Comparison of ENCODE assay signal across 8 mouse cellular contexts in the genomic region with DNA sequence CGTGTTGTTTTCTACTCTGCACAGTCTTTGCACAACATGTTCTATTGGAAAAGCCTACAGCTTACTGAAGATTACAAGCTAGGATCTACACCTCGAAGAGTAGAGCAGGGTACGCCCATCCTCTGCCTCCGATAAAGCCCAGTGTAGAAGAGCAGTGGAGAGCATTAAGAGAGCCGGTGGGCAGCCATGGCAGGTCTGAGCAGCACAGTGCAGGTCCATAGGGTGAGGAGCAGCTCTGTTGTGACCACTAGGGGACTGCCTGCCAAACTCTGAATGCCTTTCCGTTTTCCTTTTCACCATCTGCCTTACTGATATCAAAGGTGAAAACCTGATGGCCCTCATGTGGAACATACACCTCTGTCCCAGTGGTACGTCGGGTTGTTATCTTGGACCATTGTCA. TPM values are rescaled to one million over a fixed set of nuclear protein-coding genes. Genes with fewer than 3 reads are reported as not detected.
A peak's percentile ranks its signal among the peaks of the same experiment; 100 is the strongest.
DNase-seq lines count a peak whose midpoint lies in the region; ATAC-seq lines count a peak whose summit lies in the region.

No protein-coding gene starts in this region.

- no peak for ATAC-seq in lung, embryonic 15.5 days (ENCODE audit: borderline replicate concordance, extremely low read depth, low FRiP score, low TSS enrichment)
- no peak for ATAC-seq in hindbrain, embryonic 12.5 days (ENCODE audit: low FRiP score)
- peak; percentile 14 for ATAC-seq in liver, embryonic 16.5 days (ENCODE audit: low read depth)

- no peaks in the 10 kb centered on the region for H3K36me3 ChIP-seq in lung, embryonic 15.5 days
- no peaks in the 10 kb centered on the region for H3K36me3 ChIP-seq in hindbrain, embryonic 12.5 days
- H3K36me3 ChIP-seq in liver, embryonic 16.5 days (ENCODE audit: control insufficient read depth, insufficient read depth), result peaks cover 5% of the 10 kb centered on the region; the same call in 1 of the 2 replicates

- no peak overlapping the region for H3K9ac ChIP-seq in lung, embryonic 15.5 days
- H3K9ac ChIP-seq in hindbrain, embryonic 12.5 days, result no peak overlapping the region
- H3K9ac ChIP-seq in liver, embryonic 16.5 days (ENCODE audit: low read depth, low read length), result peak overlapping the region; percentile 96

- 52% methylated on average over 8 of the region's 8 CpGs for WGBS in lung, embryonic 15.5 days
- 60% methylated on average over 8 of the region's 8 CpGs for WGBS in hindbrain, embryonic 12.5 days
- 22% methylated on average over 8 of the region's 8 CpGs for WGBS in liver, embryonic 16.5 days (ENCODE audit: insufficient replicate concordance)

- peaks cover 21% of the 10 kb centered on the region for H3K4me1 ChIP-seq in lung, embryonic 15.5 days
- H3K4me1 ChIP-seq in hindbrain, embryonic 12.5 days, result peaks cover 26% of the 10 kb centered on the region
- peaks cover 55% of the 10 kb centered on the region for H3K4me1 ChIP-seq in liver, embryonic 16.5 days (ENCODE audit: control insufficient read depth, low read depth, low read length)

- no peaks in the 10 kb centered on the region for H3K27me3 ChIP-seq in lung, embryonic 15.5 days
- no peaks in the 10 kb centered on the region for H3K27me3 ChIP-seq in hindbrain, embryonic 12.5 days
- H3K27me3 ChIP-seq in liver, embryonic 16.5 days (ENCODE audit: control insufficient read depth, insufficient read depth, low read depth, low read length), result no peaks in the 10 kb centered on the region

- DNase-seq in lung, postnatal 14 days, result no peak
- peak; percentile 47 for DNase-seq in c-Kit-positive CD71-positive TER-119-negative erythroid progenitor cells, embryonic 14.5 days (ENCODE audit: low read depth)
- DNase-seq in spleen, postnatal 10 days (ENCODE audit: low spot score in 2 of 2), result peak; percentile 30 to 60
- DNase-seq in frontal cortex, postnatal 10 days (ENCODE audit: low spot score in 2 of 2), result no peak
- DNase-seq in urinary bladder, adult 2 months (ENCODE audit: low spot score), result no peak

- no peak overlapping the region for H3K27ac ChIP-seq in lung, embryonic 15.5 days
- H3K27ac ChIP-seq in hindbrain, embryonic 12.5 days, result no peak overlapping the region
- H3K27ac ChIP-seq in liver, embryonic 16.5 days (ENCODE audit: low read length), result peak overlapping the region; percentile 92

- no peaks in the 10 kb centered on the region for H3K9me3 ChIP-seq in lung, embryonic 15.5 days
- no peaks in the 10 kb centered on the region for H3K9me3 ChIP-seq in hindbrain, embryonic 12.5 days (replicated peaks)
- no peaks in the 10 kb centered on the region for H3K9me3 ChIP-seq in liver, embryonic 16.5 days (replicated peaks; ENCODE audit: control insufficient read depth, low read length)

- peak overlapping the region; percentile 81 for H3K4me2 ChIP-seq in lung, embryonic 15.5 days
- H3K4me2 ChIP-seq in hindbrain, embryonic 12.5 days (replicated peaks), result peak overlapping the region; percentile 86; the same call in 1 of the 2 replicates
- peak overlapping the region; percentile 73 for H3K4me2 ChIP-seq in liver, embryonic 16.5 days (ENCODE audit: low read depth, low read length)

- peak overlapping the region; percentile 98; the same call in 1 of the 2 replicates for H3K4me3 ChIP-seq in lung, embryonic 15.5 days
- H3K4me3 ChIP-seq in hindbrain, embryonic 12.5 days, result no peak overlapping the region
- peak overlapping the region; percentile 98 for H3K4me3 ChIP-seq in liver, embryonic 16.5 days (ENCODE audit: low read depth, low read length)

RNA-seq across cellular contexts. Expression of a gene that starts 1.8 kb away (rescaled TPM):
- 70.0 and 70.3 TPM in 2 replicates for polyA plus RNA-seq in lung, embryonic 15.5 days (2015; fragmentation: Nextera tagmentation; extraction: Ambion mirVana)
- 67.5 and 71.8 TPM in 2 replicates for polyA plus RNA-seq in hindbrain, embryonic 12.5 days (2016; fragmentation: Nextera tagmentation; extraction: Ambion mirVana)
- polyA plus RNA-seq in liver, embryonic 16.5 days (2015; fragmentation: Nextera tagmentation; extraction: Ambion mirVana), result 66.3 and 69.0 TPM in 2 replicates
- polyA plus RNA-seq in urinary bladder, adult 2 months (2012; rRNA removed), result 54.3 and 68.9 TPM in 2 replicates

RNA-seq across cellular contexts. Expression of a gene that starts 46.2 kb away (rescaled TPM):
- 13.9 and 14.2 TPM in 2 replicates for polyA plus RNA-seq in lung, embryonic 15.5 days (2015; fragmentation: Nextera tagmentation; extraction: Ambion mirVana)
- polyA plus RNA-seq in hindbrain, embryonic 12.5 days (2016; fragmentation: Nextera tagmentation; extraction: Ambion mirVana), result 13.1 and 14.0 TPM in 2 replicates
- 29.6 and 33.4 TPM in 2 replicates for polyA plus RNA-seq in liver, embryonic 16.5 days (2015; fragmentation: Nextera tagmentation; extraction: Ambion mirVana)
- 21.1 and 21.8 TPM in 2 replicates for polyA plus RNA-seq in urinary bladder, adult 2 months (2012; rRNA removed)

Comparison
In these comparisons a context has a peak if more than half of its experiments do, and no peak if none do; other contexts are left out.
1. DNase-seq: peak in c-Kit-positive CD71-positive TER-119-negative erythroid progenitor cells, embryonic 14.5 days (single experiment) and spleen, postnatal 10 days (2 of 2); none in lung, postnatal 14 days (single experiment), frontal cortex, postnatal 10 days (0 of 2) and urinary bladder, adult 2 months (single experiment).
2. Peak in every context shown above with its lines, with median percentiles within 50 percentile points of each other: H3K4me2 ChIP-seq.